Mouse (Mus musculus) embryonic facial prominence, embryonic 15.5 days (tissue): Measurements from ENCODE around the gene Il10rb. TPM values are rescaled to one million over a fixed set of nuclear protein-coding genes. Genes with fewer than 3 reads are reported as not detected.

ENCODE experiments used
- ATAC-seq: fragments of 200-750 bp; cut with Nextera tagmentation; 2 replicates; pipeline ENCODE4 v1.8.0; 2017; ENCODE audit warnings: low read depth, moderate TSS enrichment; ENCODE audit not compliant: insufficient number of reproducible peaks, low FRiP score, low TSS enrichment
- H3K27ac ChIP-seq: fragments of 300-500 bp; sonication (generic); replicated peaks from 2 replicates; pipeline ENCODE4 v1.5.1; 2015; ENCODE audit warnings: mild to moderate bottlenecking, inconsistent platforms
- H3K27me3 ChIP-seq: fragments of 300-500 bp; sonication (generic); 2 replicates; pipeline ENCODE4 v1.6.1; 2015; ENCODE audit warnings: inconsistent platforms
- H3K36me3 ChIP-seq: fragments of 300-500 bp; sonication (generic); 2 replicates; pipeline ENCODE4 v1.6.1; 2015; ENCODE audit warnings: mild to moderate bottlenecking, inconsistent platforms
- H3K4me1 ChIP-seq: fragments of 300-500 bp; sonication (generic); 2 replicates; pipeline ENCODE4 v1.6.1; 2015; ENCODE audit warnings: inconsistent platforms
- H3K4me2 ChIP-seq: fragments of 300-500 bp; sonication (generic); replicated peaks from 2 replicates; pipeline ENCODE4 v1.6.1; 2015; ENCODE audit warnings: mild to moderate bottlenecking, inconsistent platforms
- H3K4me3 ChIP-seq: fragments of 300-500 bp; sonication (generic); replicated peaks from 2 replicates; pipeline ENCODE4 v1.5.1; 2015; ENCODE audit warnings: mild to moderate bottlenecking, inconsistent platforms
- H3K9ac ChIP-seq: fragments of 300-500 bp; sonication (generic); 2 replicates; pipeline ENCODE4 v1.6.1; 2015; ENCODE audit warnings: inconsistent platforms
- H3K9me3 ChIP-seq: fragments of 300-500 bp; sonication (generic); replicated peaks from 2 replicates; pipeline ENCODE4 v1.6.1; 2016; ENCODE audit warnings: inconsistent platforms
- WGBS: fragments of 180-500 bp; shearing (Covaris S2); methylation state at CpG from one replicate; pipeline ENCODE4 v1.1.7; 2015; 5-methylcytosine and 5-hydroxymethylcytosine counted together
- polyA plus RNA-seq: library from polyadenylated mRNA; unstranded; fragments of >200 nt; fragmentation: Nextera tagmentation; extraction: Ambion mirVana; gene quantifications from 2 replicates; pipeline ENCODE4 v1.2.1, GENCODE M21; 2015

The Il10rb gene
- polyA plus RNA-seq, 1 experiment from 2014 or later, result 37.0 TPM

GRCm38 (mm10) chr16:91401569-91402165 is 4.3 kb upstream of the Il10rb start:
- Histone ChIP-seq H3K4me2 (no peak overlapping the region), H3K4me1 (peaks cover 25% of the 10 kb centered on the region), H3K4me3 (no peak overlapping the region), H3K9me3 (no peaks in the 10 kb centered on the region), H3K27me3 (no peaks in the 10 kb centered on the region), H3K36me3 (peaks cover 22% of the 10 kb centered on the region), H3K27ac (peak overlapping the region; percentile 58), H3K9ac (no peak overlapping the region)
- no peak for ATAC-seq
- WGBS, result 38% methylated on average over 6 of the region's 6 CpGs

GRCm38 (mm10) chr16:91403784-91404183 is 2.2 kb upstream of the Il10rb start:
- H3K27ac ChIP-seq, result no peak overlapping the region
- WGBS, result 69% methylated on average over 9 of the region's 9 CpGs
- H3K4me2 ChIP-seq, result no peak overlapping the region
- no peaks in the 10 kb centered on the region for H3K27me3 ChIP-seq
- H3K9me3 ChIP-seq, result no peaks in the 10 kb centered on the region
- H3K4me1 ChIP-seq, result peaks cover 37% of the 10 kb centered on the region
- H3K4me3 ChIP-seq, result no peak overlapping the region
- H3K36me3 ChIP-seq, result peaks cover 16% of the 10 kb centered on the region
- H3K9ac ChIP-seq, result no peak overlapping the region
- ATAC-seq, result no peak

DNA sequence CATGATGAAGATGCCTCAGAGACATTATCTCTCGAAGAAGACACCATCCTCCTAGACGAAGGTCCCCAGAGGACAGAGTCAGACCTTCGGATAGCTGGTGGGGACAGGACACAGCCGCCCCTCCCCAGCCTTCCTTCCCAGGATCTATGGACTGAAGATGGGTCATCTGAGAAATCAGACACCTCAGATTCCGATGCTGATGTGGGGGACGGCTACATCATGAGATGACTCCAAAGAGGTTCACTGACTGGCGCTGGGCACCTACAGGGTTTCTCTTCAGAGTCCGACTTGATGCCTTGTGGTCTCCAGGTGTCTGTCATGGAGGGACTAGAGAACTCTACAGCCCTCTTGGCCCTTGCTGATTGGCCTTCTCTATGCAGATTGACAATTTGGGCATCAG is 1.8 kb upstream of the Il10rb start:
- 89% methylated on average over 8 of the region's 8 CpGs for WGBS
- no peak overlapping the region for H3K4me3 ChIP-seq
- H3K27me3 ChIP-seq, result no peaks in the 10 kb centered on the region
- no peak overlapping the region for H3K9ac ChIP-seq
- no peak overlapping the region for H3K4me2 ChIP-seq
- no peak overlapping the region for H3K27ac ChIP-seq
- H3K4me1 ChIP-seq, result peaks cover 37% of the 10 kb centered on the region
- peaks cover 16% of the 10 kb centered on the region for H3K36me3 ChIP-seq
- ATAC-seq, result no peak
- no peaks in the 10 kb centered on the region for H3K9me3 ChIP-seq

DNA sequence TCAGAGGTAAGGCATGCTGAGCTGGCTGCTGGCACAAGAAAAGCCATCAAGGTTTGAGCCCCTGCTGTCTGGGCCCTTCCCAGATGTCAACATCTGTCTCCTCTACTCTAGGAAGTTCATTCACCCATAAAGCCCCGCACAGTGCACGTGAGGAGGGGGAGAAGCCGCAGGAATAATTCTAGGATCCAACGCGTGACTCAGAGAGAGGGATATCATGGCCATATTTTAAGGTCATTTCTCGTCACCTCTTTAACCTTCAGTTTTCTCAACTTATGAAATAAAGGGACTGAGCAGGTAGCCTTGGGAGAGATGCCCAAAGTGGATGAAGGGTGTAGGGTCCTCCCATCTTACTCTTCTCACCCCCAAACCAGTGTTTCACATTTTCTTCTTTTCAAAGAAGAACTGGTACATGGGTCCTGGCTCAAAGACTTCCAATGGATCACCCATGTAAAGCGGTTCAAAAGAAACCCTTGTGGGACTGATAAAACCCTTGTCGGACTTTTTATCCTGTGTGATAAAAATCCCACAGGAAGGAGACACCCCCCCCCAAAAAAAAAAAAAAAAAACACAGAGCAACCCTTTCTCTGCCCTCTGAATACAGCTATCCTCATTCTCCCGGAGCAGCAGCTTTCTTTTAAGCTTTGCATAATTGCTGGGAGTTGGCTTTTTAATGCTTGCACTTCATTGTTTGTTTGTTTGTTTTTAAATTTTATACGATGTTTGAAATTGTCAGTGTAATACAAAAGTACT is 961 bp upstream of the Il10rb start:
- no peaks in the 10 kb centered on the region for H3K9me3 ChIP-seq
- H3K4me2 ChIP-seq, result no peak overlapping the region; the same call in 1 of the 2 replicates
- H3K9ac ChIP-seq, result no peak overlapping the region
- 64% methylated on average over 10 of the region's 10 CpGs for WGBS
- H3K27me3 ChIP-seq, result no peaks in the 10 kb centered on the region
- H3K27ac ChIP-seq, result peak overlapping the region; percentile 89
- peaks cover 37% of the 10 kb centered on the region for H3K4me1 ChIP-seq
- no peak for ATAC-seq
- H3K36me3 ChIP-seq, result peaks cover 16% of the 10 kb centered on the region
- no peak overlapping the region for H3K4me3 ChIP-seq

DNA sequence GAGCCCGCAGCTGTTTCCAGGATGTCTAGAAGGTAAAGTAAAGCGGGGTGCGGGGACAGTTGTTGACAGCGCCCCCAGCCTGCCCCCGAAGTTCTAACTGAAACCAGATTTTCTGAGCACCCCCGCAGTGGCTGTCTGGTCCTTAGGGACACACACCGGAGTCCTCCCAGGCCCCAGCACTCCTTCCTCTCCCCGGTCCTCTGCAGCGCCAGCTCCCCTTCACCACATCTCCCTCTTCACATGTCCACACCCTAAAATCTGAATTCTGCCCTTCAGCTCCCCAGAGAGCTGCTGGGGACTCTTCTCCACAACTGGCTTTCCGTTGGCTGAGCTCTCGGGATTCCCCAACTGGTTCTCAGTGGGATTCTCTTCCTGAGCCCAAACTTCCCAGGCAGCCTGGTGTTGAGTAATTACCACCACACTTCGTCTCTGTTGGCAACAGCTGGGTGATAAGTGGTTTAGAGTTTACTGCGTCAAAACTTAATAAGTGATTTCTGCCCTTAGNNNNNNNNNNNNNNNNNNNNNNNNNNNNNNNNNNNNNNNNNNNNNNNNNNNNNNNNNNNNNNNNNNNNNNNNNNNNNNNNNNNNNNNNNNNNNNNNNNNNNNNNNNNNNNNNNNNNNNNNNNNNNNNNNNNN is 739 bp downstream of the Il10rb start:
- H3K4me3 ChIP-seq, result peak overlapping the region; percentile 75
- whole genome bisulfite sequencing, result 2% methylated on average over 13 of the region's 13 CpGs
- peaks cover 28% of the 10 kb centered on the region for H3K4me1 ChIP-seq
- ATAC-seq, result 0 out of 2 replicates have a peak, but pooled peaks have one; percentile 9
- peak overlapping the region; percentile 89 for H3K27ac ChIP-seq
- no peaks in the 10 kb centered on the region for H3K9me3 ChIP-seq
- peak overlapping the region; percentile 92 for H3K4me2 ChIP-seq
- H3K9ac ChIP-seq, result peak overlapping the region; percentile 70
- peaks cover 12% of the 10 kb centered on the region; the same call in 1 of the 2 replicates for H3K36me3 ChIP-seq
- no peaks in the 10 kb centered on the region for H3K27me3 ChIP-seq

GRCm38 (mm10) chr16:91413102-91413844 is 7.3 kb downstream of the Il10rb start:
- H3K4me3 ChIP-seq, result no peak overlapping the region
- ATAC-seq, result peak; percentile 11; the same call in 1 of the 2 replicates
- no peak overlapping the region for H3K4me2 ChIP-seq
- no peaks in the 10 kb centered on the region for H3K27me3 ChIP-seq
- H3K4me1 ChIP-seq, result no peaks in the 10 kb centered on the region
- 64% methylated on average over 12 of the region's 12 CpGs for WGBS
- H3K27ac ChIP-seq, result no peak overlapping the region
- H3K9ac ChIP-seq, result no peak overlapping the region
- H3K36me3 ChIP-seq, result peaks cover 35% of the 10 kb centered on the region
- H3K9me3 ChIP-seq, result no peaks in the 10 kb centered on the region

DNA sequence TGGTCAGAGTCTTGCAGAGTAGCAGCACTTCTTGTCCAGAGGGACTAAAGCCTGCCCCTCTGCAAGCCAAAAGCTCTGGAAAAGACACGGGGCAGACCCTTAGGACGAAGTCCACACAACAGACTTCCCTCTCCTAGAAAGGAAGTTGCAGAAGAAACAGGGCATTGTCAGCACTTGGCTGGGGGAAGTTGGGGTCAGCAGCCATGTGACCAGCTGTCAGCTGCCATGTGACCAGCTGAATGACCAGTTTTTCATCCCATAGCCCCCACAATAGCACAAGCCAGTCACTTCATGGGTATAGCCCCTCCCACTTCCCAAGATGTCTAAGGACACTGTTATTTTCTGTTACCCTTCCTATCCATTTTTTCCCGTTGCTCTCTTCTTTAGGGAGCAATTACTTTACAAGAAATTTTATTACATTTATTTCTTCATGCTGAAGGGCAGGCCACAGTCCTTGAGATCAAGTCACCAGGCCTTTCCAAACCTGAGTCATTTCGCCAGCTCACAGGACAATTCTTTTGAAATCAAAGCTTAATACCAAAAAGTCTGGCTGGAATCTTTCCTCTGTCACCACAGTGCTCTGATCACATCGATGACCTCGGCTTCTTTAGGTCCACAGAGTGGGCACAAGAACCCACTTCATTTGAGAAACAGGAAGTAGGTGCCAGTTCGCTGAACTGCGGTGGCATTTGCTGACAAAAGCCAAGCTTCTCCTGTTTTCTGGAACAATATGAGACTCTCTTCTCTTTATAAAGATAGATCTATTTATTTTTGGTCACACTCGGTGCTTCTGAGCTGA is 9.6 kb downstream of the Il10rb start:
- 80% methylated on average over 9 of the region's 9 CpGs for WGBS
- no peak for ATAC-seq
- Histone ChIP-seq H3K4me1 (no peaks in the 10 kb centered on the region), H3K4me3 (no peak overlapping the region), H3K9me3 (no peaks in the 10 kb centered on the region), H3K27ac (no peak overlapping the region), H3K4me2 (no peak overlapping the region), H3K9ac (no peak overlapping the region), H3K27me3 (no peaks in the 10 kb centered on the region), H3K36me3 (peaks cover 50% of the 10 kb centered on the region)

GRCm38 (mm10) chr16:91416357-91416756 is 10.4 kb downstream of the Il10rb start:
- H3K36me3 ChIP-seq, result peaks cover 54% of the 10 kb centered on the region
- no peak overlapping the region for H3K4me3 ChIP-seq
- H3K9ac ChIP-seq, result no peak overlapping the region
- H3K9me3 ChIP-seq, result no peaks in the 10 kb centered on the region
- no peaks in the 10 kb centered on the region for H3K4me1 ChIP-seq
- WGBS, result 94% methylated on average over 6 of the region's 6 CpGs
- no peak overlapping the region for H3K4me2 ChIP-seq
- no peak for ATAC-seq
- H3K27me3 ChIP-seq, result no peaks in the 10 kb centered on the region
- H3K27ac ChIP-seq, result no peak overlapping the region

- Histone ChIP-seq H3K36me3 (peaks cover 60% of the 10 kb centered on the region), H3K4me1 (no peaks in the 10 kb centered on the region), H3K4me3 (no peak overlapping the region), H3K27me3 (no peaks in the 10 kb centered on the region), H3K27ac (no peak overlapping the region), H3K9ac (no peak overlapping the region), H3K4me2 (no peak overlapping the region), H3K9me3 (no peaks in the 10 kb centered on the region)
- 84% methylated on average over 7 of the region's 7 CpGs for WGBS
- no peak for ATAC-seq
Observed at GRCm38 (mm10) chr16:91416938-91417337, 11.0 kb downstream of the Il10rb start.

- no peak for ATAC-seq
- no peak overlapping the region for H3K9ac ChIP-seq
- no peak overlapping the region for H3K4me2 ChIP-seq
- no peaks in the 10 kb centered on the region for H3K27me3 ChIP-seq
- WGBS, result 70% methylated on average over 5 of the region's 5 CpGs
- H3K4me1 ChIP-seq, result no peaks in the 10 kb centered on the region
- peaks cover 62% of the 10 kb centered on the region for H3K36me3 ChIP-seq
- no peak overlapping the region for H3K27ac ChIP-seq
- no peaks in the 10 kb centered on the region for H3K9me3 ChIP-seq
- no peak overlapping the region for H3K4me3 ChIP-seq
Observed at GRCm38 (mm10) chr16:91418531-91418930, 12.6 kb downstream of the Il10rb start.
